Mouse (Mus musculus) liver, embryonic 14.5 days (tissue): ENCODE measurements around the gene Ccnf. TPM values are rescaled to one million over a fixed set of nuclear protein-coding genes. Genes with fewer than 3 reads are reported as not detected.

Experiments
- ATAC-seq: fragments of 200-750 bp; cut with Nextera tagmentation; 2 replicates; pipeline ENCODE4 v1.8.0; 2017; ENCODE audit warnings: moderate number of reproducible peaks, mild to moderate bottlenecking, moderate library complexity; ENCODE audit not compliant: insufficient read depth
- DNase-seq, 3 experiments: peaks; one replicate each; pipeline ENCODE4 v3.0.0-alpha.2; 2012 to 2013; ENCODE audit warnings: low read depth in 3 of 3, low spot score in 3 of 3
- H3K27ac ChIP-seq: fragments of 300-500 bp; sonication (generic); 2 replicates; pipeline ENCODE4 v1.5.1; 2014; ENCODE audit warnings: moderate library complexity, mild to moderate bottlenecking, control low read depth, inconsistent platforms
- H3K27me3 ChIP-seq: fragments of 300-500 bp; sonication (generic); 2 replicates; pipeline ENCODE4 v1.6.1; 2014; ENCODE audit warnings: mild to moderate bottlenecking, low read length, moderate library complexity; ENCODE audit not compliant: control insufficient read depth, insufficient read depth
- H3K36me3 ChIP-seq: fragments of 300-500 bp; sonication (generic); replicated peaks from 2 replicates; pipeline ENCODE4 v1.6.1; 2014; ENCODE audit warnings: low read depth; ENCODE audit not compliant: control insufficient read depth, insufficient read depth
- H3K4me1 ChIP-seq, 2 experiments: fragments of 200-500 bp in 1 of 2; fragments of 300-500 bp in 1 of 2; sonication (generic) in 1 of 2; replicated peaks; 2 replicates each; pipeline ENCODE4 v1.6.1; 2012 to 2014; ENCODE audit warnings: antibody characterized with exemption in 1 of 2, inconsistent platforms in 1 of 2, low read length in 1 of 2; ENCODE audit not compliant: control insufficient read depth in 2 of 2, insufficient read depth in 2 of 2
- H3K4me2 ChIP-seq: fragments of 300-500 bp; sonication (generic); 2 replicates; pipeline ENCODE4 v1.6.1; 2014; ENCODE audit warnings: low read depth, mild to moderate bottlenecking, control low read depth, moderate library complexity
- H3K4me3 ChIP-seq, 2 experiments: fragments of 200-500 bp in 1 of 2; fragments of 300-500 bp in 1 of 2; sonication (generic) in 1 of 2; 2 replicates each; pipeline ENCODE4 v1.5.1; 2012 to 2014; ENCODE audit warnings: low read depth in 2 of 2, low read length in 2 of 2, mild to moderate bottlenecking in 2 of 2, control low read depth in 1 of 2, inconsistent platforms in 1 of 2, moderate library complexity in 1 of 2; ENCODE audit not compliant: insufficient read depth in 1 of 2
- H3K9ac ChIP-seq: fragments of 300-500 bp; sonication (generic); replicated peaks from 2 replicates; pipeline ENCODE4 v1.6.1; 2014; ENCODE audit warnings: mild to moderate bottlenecking, control low read depth, moderate library complexity
- H3K9me3 ChIP-seq: fragments of 300-500 bp; sonication (generic); 2 replicates; pipeline ENCODE4 v1.6.1; 2016; ENCODE audit warnings: low read length, mixed read lengths; ENCODE audit not compliant: control insufficient read depth
- CTCF ChIP-seq: IDR thresholded peaks from 2 replicates; pipeline ENCODE4 v1.5.1; 2016; ENCODE audit warnings: antibody characterized with exemption, low read depth, control low read depth
- EP300 ChIP-seq: IDR thresholded peaks from 2 replicates; pipeline ENCODE4 v1.6.1; 2016; ENCODE audit warnings: antibody characterized with exemption, low read depth
- WGBS: fragments of 180-500 bp; shearing (Covaris S2); extraction: QIAGEN DNeasy Blood & Tissue Kit; methylation state at CpG from one replicate; pipeline ENCODE4 v1.1.7; 2014; ENCODE audit not compliant: insufficient replicate concordance; 5-methylcytosine and 5-hydroxymethylcytosine counted together
- polyA plus RNA-seq, 2 experiments: library from polyadenylated mRNA; depleted of rRNA in 1 of 2; stranded (reverse) in 1 of 2; unstranded in 1 of 2; fragments of >200 nt; fragmentation: Nextera tagmentation in 1 of 2; extraction: Ambion mirVana in 1 of 2; gene quantifications; 2 replicates each; pipeline versions ENCODE4 v1.2.1 to v1.2.3; 2012 to 2014

Ccnf gene
- polyA plus RNA-seq, 2 experiments = 36.9 to 69.5 TPM

DNA sequence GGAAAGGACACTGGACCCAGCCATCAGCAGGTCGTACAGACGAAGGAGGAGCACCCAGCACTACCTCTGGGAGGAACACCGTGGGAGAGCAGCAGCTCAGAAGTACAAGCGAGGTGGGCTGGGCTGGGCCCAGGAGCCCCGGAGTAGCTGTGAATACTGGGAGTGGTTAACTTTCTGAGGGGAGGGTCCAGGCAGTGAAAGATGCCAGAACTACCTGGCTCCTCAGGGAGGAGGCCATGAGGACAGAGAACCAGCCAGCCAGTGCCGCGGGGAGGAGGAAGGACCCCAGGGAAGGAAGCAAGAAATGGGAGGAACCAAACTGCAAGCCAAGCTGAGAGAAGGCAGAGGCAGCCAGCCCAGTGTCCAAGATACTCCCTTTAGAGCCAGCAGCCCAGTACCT, 23.3 kb downstream of the Ccnf start:
- H3K9me3 ChIP-seq = no peaks in the 10 kb centered on the region
- ATAC-seq = no peak
- 81% methylated on average over 7 of the region's 7 CpGs for WGBS
- H3K27me3 ChIP-seq = no peaks in the 10 kb centered on the region
- peaks cover 97% of the 10 kb centered on the region for H3K36me3 ChIP-seq
- no peak for DNase-seq
- no peak overlapping the region for H3K4me2 ChIP-seq
- H3K4me1 ChIP-seq = peaks cover 27 to 28% of the 10 kb centered on the region in 2 experiments
- H3K27ac ChIP-seq = peak overlapping the region; percentile 63
- TF ChIP-seq EP300 (no peak), CTCF (no peak)
- H3K9ac ChIP-seq = no peak overlapping the region; the same call in 1 of the 2 replicates
- H3K4me3 ChIP-seq = no peak overlapping the region

DNA sequence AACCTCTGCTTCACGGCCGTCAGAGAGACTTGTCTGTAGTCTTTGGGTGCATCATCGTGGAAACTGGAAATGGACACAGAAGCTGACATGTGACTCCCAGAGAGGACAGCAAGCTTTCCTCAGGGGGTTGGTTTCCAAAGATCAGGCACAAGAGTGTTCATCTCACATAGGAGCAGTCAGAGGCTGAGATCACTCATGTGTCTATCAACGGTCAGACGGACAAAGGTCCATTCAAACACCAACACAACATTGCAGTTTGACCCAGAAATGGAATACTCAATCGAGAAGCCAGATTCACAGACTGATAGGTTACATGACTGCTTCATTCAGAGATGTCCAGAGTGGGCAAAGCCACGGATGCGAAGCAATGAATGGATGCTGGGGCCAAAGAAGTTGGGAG, 24.6 kb downstream of the Ccnf start:
- Histone ChIP-seq H3K4me2 (peak overlapping the region; percentile 55), H3K4me1 (peaks cover 27 to 28% of the 10 kb centered on the region in 2 experiments), H3K9me3 (no peaks in the 10 kb centered on the region), H3K36me3 (peaks cover 92% of the 10 kb centered on the region), H3K27me3 (no peaks in the 10 kb centered on the region), H3K27ac (peak overlapping the region; percentile 95), H3K9ac (peak overlapping the region; percentile 34; the same call in 1 of the 2 replicates), H3K4me3 (no peak overlapping the region)
- WGBS = 84% methylated on average over 8 of the region's 8 CpGs
- ATAC-seq (no peak), DNase-seq (no peak)
- no peak for TF ChIP-seq EP300
- TF ChIP-seq CTCF = no peak

DNA sequence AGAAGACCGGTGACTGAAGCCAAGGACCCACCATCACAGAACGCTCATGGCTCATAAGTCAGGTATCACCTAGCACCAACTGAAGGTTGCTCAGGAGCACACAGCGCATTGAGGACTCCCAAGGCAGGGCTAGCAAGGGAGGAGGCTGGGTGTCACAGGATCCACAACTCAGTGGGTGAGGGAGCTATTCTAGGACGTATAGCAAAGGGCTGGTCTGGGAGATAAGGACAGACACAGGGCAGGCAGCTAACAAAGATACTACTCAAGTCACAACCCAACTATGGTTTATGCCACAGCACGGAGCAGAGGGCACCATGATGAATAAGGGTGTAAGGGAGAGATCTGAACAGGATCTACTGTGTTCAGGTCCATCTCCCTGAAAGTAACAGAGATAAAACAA, 25.4 kb downstream of the Ccnf start:
- Histone ChIP-seq H3K9ac (peak overlapping the region; percentile 57), H3K4me2 (peak overlapping the region; percentile 55), H3K27me3 (no peaks in the 10 kb centered on the region), H3K4me1 (peaks cover 32 to 36% of the 10 kb centered on the region in 2 experiments), H3K36me3 (peaks cover 85% of the 10 kb centered on the region), H3K9me3 (no peaks in the 10 kb centered on the region), H3K27ac (peak overlapping the region; percentile 95), H3K4me3 (peak overlapping the region in 1 of 2 experiments; percentile 8; a peak in 3 of 4 replicates)
- 25% methylated on average over 5 of the region's 5 CpGs for WGBS
- DNase-seq (peak; percentile 80 to 84 (median 80)), ATAC-seq (peak; percentile 90)
- TF ChIP-seq CTCF (no peak), EP300 (peak; percentile 90)

DNA sequence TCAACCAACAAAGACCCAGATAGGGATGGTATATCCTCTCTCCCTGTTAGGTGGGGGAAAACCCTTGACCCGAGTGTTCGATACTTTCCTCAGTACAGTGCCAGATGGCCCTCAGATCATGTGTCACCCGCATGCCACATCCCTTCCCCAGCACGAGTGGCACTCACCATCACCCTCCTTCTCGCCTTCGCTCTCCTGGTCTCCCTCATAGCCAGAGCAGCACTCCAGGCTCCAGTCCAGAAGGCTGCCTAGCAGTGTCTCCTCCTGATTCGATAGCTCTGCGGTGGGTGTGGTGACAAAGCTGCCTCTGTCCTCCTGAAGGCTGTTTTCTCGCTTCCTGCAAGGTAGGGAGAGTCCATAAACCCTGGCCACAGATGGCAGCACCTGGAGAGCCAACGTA, 26.5 kb downstream of the Ccnf start:
- Histone ChIP-seq H3K27ac (peak overlapping the region; percentile 95), H3K27me3 (no peaks in the 10 kb centered on the region), H3K4me3 (no peak overlapping the region), H3K9me3 (no peaks in the 10 kb centered on the region), H3K4me1 (peaks cover 34 to 37% of the 10 kb centered on the region in 2 experiments), H3K4me2 (no peak overlapping the region), H3K9ac (no peak overlapping the region), H3K36me3 (peaks cover 73% of the 10 kb centered on the region)
- WGBS = 89% methylated on average over 10 of the region's 10 CpGs
- TF ChIP-seq EP300 = no peak
- no peak for TF ChIP-seq CTCF
- DNase-seq (no peak), ATAC-seq (no peak)

DNA sequence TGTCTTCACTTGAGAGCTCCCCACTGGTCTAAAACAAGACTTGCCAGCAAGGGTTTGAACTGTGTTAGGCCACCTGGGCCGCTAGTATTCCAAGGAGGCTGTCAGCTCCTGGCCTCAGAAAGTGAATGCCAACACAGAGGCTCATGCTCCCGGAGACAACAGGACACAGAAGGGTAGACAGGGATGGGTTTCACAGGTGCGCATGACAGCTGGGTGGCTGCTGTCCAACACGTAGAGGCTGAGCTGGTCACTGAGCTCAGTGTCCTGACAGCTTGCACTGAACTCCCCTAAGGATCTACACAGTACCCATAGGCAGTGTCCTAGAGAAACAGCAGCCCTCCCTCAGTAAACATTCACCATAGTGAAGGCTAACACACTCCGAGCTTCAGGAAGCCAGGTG, 27.8 kb downstream of the Ccnf start:
- DNase-seq = no peak
- H3K4me1 ChIP-seq = peaks cover 37 to 44% of the 10 kb centered on the region in 2 experiments
- no peaks in the 10 kb centered on the region for H3K9me3 ChIP-seq
- H3K27ac ChIP-seq = no peak overlapping the region
- peaks cover 66% of the 10 kb centered on the region for H3K36me3 ChIP-seq
- H3K9ac ChIP-seq = no peak overlapping the region
- no peak overlapping the region for H3K4me3 ChIP-seq
- ATAC-seq = no peak
- no peak for TF ChIP-seq EP300
- 93% methylated on average over 5 of the region's 5 CpGs for WGBS
- no peak overlapping the region for H3K4me2 ChIP-seq
- no peaks in the 10 kb centered on the region for H3K27me3 ChIP-seq
